Mouse (Mus musculus): ENCODE data around the gene Gnao1. TPM values are rescaled to one million over a fixed set of nuclear protein-coding genes. Genes with fewer than 3 reads are reported as not detected.
A peak's percentile ranks its signal among the peaks of the same experiment; 100 is the strongest.

Gene Gnao1
- polyA plus RNA-seq, 1 experiment: 443 TPM

- no peak for DNase-seq (ENCODE audit: low read depth)
- no peak for TF ChIP-seq CTCF (IDR thresholded peaks at IDR 0.05; ENCODE audit: borderline replicate concordance, extremely low read depth, insufficient read depth, insufficient read length)
- no peak for TF ChIP-seq POLR2A (IDR thresholded peaks at IDR 0.05; ENCODE audit: borderline replicate concordance, extremely low read depth, insufficient read depth, insufficient read length, poor library complexity, severe bottlenecking)
Measured at GRCm38 (mm10) chr8:93975358-93975757, 165.6 kb downstream of the Gnao1 start.

- TF ChIP-seq POLR2A (IDR thresholded peaks at IDR 0.05; ENCODE audit: borderline replicate concordance, extremely low read depth, insufficient read depth, insufficient read length, poor library complexity, severe bottlenecking) (no peak), CTCF (IDR thresholded peaks at IDR 0.05; ENCODE audit: borderline replicate concordance, extremely low read depth, insufficient read depth, insufficient read length) (no peak)
- DNase-seq (ENCODE audit: low read depth): no peak
Measured at GRCm38 (mm10) chr8:93976446-93977211, 166.9 kb downstream of the Gnao1 start.

GRCm38 (mm10) chr8:93980141-93980540, 170.4 kb downstream of the Gnao1 start:
- peak; percentile 37 for DNase-seq (ENCODE audit: low read depth)
- TF ChIP-seq CTCF (IDR thresholded peaks at IDR 0.05; ENCODE audit: borderline replicate concordance, extremely low read depth, insufficient read depth, insufficient read length) (no peak), POLR2A (IDR thresholded peaks at IDR 0.05; ENCODE audit: borderline replicate concordance, extremely low read depth, insufficient read depth, insufficient read length, poor library complexity, severe bottlenecking) (no peak)

- DNase-seq (ENCODE audit: low read depth): no peak
- TF ChIP-seq CTCF (IDR thresholded peaks at IDR 0.05; ENCODE audit: borderline replicate concordance, extremely low read depth, insufficient read depth, insufficient read length) (no peak), POLR2A (IDR thresholded peaks at IDR 0.05; ENCODE audit: borderline replicate concordance, extremely low read depth, insufficient read depth, insufficient read length, poor library complexity, severe bottlenecking) (no peak)
Measured at GRCm38 (mm10) chr8:93981679-93982215, 172.0 kb downstream of the Gnao1 start.

GRCm38 (mm10) chr8:93983827-93984226, 174.1 kb downstream of the Gnao1 start:
- no peak for TF ChIP-seq POLR2A (IDR thresholded peaks at IDR 0.05; ENCODE audit: borderline replicate concordance, extremely low read depth, insufficient read depth, insufficient read length, poor library complexity, severe bottlenecking)
- peak; percentile 48; the same call in 1 of the 2 replicates for TF ChIP-seq CTCF (IDR thresholded peaks at IDR 0.05; ENCODE audit: borderline replicate concordance, extremely low read depth, insufficient read depth, insufficient read length)
- DNase-seq (ENCODE audit: low read depth): peak; percentile 44

- no peak for DNase-seq (ENCODE audit: low read depth)
- TF ChIP-seq POLR2A (IDR thresholded peaks at IDR 0.05; ENCODE audit: borderline replicate concordance, extremely low read depth, insufficient read depth, insufficient read length, poor library complexity, severe bottlenecking) (no peak), CTCF (IDR thresholded peaks at IDR 0.05; ENCODE audit: borderline replicate concordance, extremely low read depth, insufficient read depth, insufficient read length) (no peak)
Measured at GRCm38 (mm10) chr8:93984731-93985130, 175.0 kb downstream of the Gnao1 start.

- TF ChIP-seq CTCF (IDR thresholded peaks at IDR 0.05; ENCODE audit: borderline replicate concordance, extremely low read depth, insufficient read depth, insufficient read length) (no peak), POLR2A (IDR thresholded peaks at IDR 0.05; ENCODE audit: borderline replicate concordance, extremely low read depth, insufficient read depth, insufficient read length, poor library complexity, severe bottlenecking) (no peak)
- no peak for DNase-seq (ENCODE audit: low read depth)
Measured at GRCm38 (mm10) chr8:93989739-93990138, 180.0 kb downstream of the Gnao1 start.

- no peak for DNase-seq (ENCODE audit: low read depth)
- TF ChIP-seq CTCF (IDR thresholded peaks at IDR 0.05; ENCODE audit: borderline replicate concordance, extremely low read depth, insufficient read depth, insufficient read length) (no peak), POLR2A (IDR thresholded peaks at IDR 0.05; ENCODE audit: borderline replicate concordance, extremely low read depth, insufficient read depth, insufficient read length, poor library complexity, severe bottlenecking) (no peak)
Measured at GRCm38 (mm10) chr8:93998961-93999360, 189.2 kb downstream of the Gnao1 start.

- TF ChIP-seq POLR2A (IDR thresholded peaks at IDR 0.05; ENCODE audit: borderline replicate concordance, extremely low read depth, insufficient read depth, insufficient read length, poor library complexity, severe bottlenecking) (no peak), CTCF (IDR thresholded peaks at IDR 0.05; ENCODE audit: borderline replicate concordance, extremely low read depth, insufficient read depth, insufficient read length) (no peak)
- no peak for DNase-seq (ENCODE audit: low read depth)
Measured at GRCm38 (mm10) chr8:94004139-94004538, 194.4 kb downstream of the Gnao1 start.

GRCm38 (mm10) chr8:94009243-94009845, 199.6 kb downstream of the Gnao1 start:
- no peak for TF ChIP-seq POLR2A (IDR thresholded peaks at IDR 0.05; ENCODE audit: borderline replicate concordance, extremely low read depth, insufficient read depth, insufficient read length, poor library complexity, severe bottlenecking)
- TF ChIP-seq CTCF (IDR thresholded peaks at IDR 0.05; ENCODE audit: borderline replicate concordance, extremely low read depth, insufficient read depth, insufficient read length): no peak
- no peak for DNase-seq (ENCODE audit: low read depth)

GRCm38 (mm10) chr8:94010101-94010705, 200.4 kb downstream of the Gnao1 start:
- no peak for DNase-seq (ENCODE audit: low read depth)
- no peak for TF ChIP-seq POLR2A (IDR thresholded peaks at IDR 0.05; ENCODE audit: borderline replicate concordance, extremely low read depth, insufficient read depth, insufficient read length, poor library complexity, severe bottlenecking)
- no peak for TF ChIP-seq CTCF (IDR thresholded peaks at IDR 0.05; ENCODE audit: borderline replicate concordance, extremely low read depth, insufficient read depth, insufficient read length)
